Mouse (Mus musculus) left cerebral cortex, postnatal 10 days (tissue): ENCODE results near the gene BC048671. TPM values are rescaled to one million over a fixed set of nuclear protein-coding genes. Genes with fewer than 3 reads are reported as not detected.

Experiments used
- DNase-seq, 2 experiments: peaks; one replicate each; pipeline ENCODE4 v3.0.0; 2021 to 2022; ENCODE audit warnings: low spot score in 2 of 2, mixed read lengths in 1 of 2; ENCODE audit errors: extremely low spot score in 1 of 2
- intact Hi-C: fragments of 180-260 bp; cut with DNase I; formaldehyde crosslinking; loops from one replicate; pipeline ENCODE4 v1.15.1; 2025
- total RNA-seq, 2 experiments: library from RNA; stranded (reverse); gene quantifications; 2 replicates each; pipeline ENCODE4 v1.2.3; 2021

The BC048671 gene
- total RNA-seq, 2 experiments from 2014 or later, result not detected

- no peak for DNase-seq
- intact Hi-C loops, result no loop called here
Observed at GRCm38 (mm10) chr6:90342343-90342742, 41.3 kb downstream of the BC048671 start.

GRCm38 (mm10) chr6:90347183-90347582 lies 46.2 kb downstream of the BC048671 start:
- DNase-seq, result no peak
- intact Hi-C loops, result no loop called here

- intact Hi-C loops, result no loop called here
- DNase-seq, result no peak
Observed at GRCm38 (mm10) chr6:90348500-90348899, 47.5 kb downstream of the BC048671 start.

GRCm38 (mm10) chr6:90350011-90350410 lies 49.0 kb downstream of the BC048671 start:
- no peak for DNase-seq
- intact Hi-C loops, result no loop called here

Other genes with a start within 250 kb of the BC048671 start
- gene Vmn1r49, start 222.7 kb upstream of the BC048671 start, total RNA-seq, result not detected
- not detected for gene Vmn1r50, start 199.8 kb upstream of the BC048671 start, total RNA-seq
- not detected for gene Vmn1r51, start 178.6 kb upstream of the BC048671 start, total RNA-seq
- gene Vmn1r52, start 126.4 kb upstream of the BC048671 start, total RNA-seq, result not detected
- not detected for gene V1ra8, start 98.4 kb upstream of the BC048671 start, total RNA-seq
- not detected for gene Vmn1r53, start 76.8 kb upstream of the BC048671 start, total RNA-seq
- not detected for gene Vmn1r54, start 54.9 kb upstream of the BC048671 start, total RNA-seq
- gene Chst13, start 24.0 kb downstream of the BC048671 start, total RNA-seq, result not detected
- gene Uroc1, start 32.1 kb downstream of the BC048671 start, total RNA-seq, result not detected
- 10 to 100 TPM; 23.8 to 24.0 TPM for gene Zxdc, start 68.3 kb downstream of the BC048671 start, total RNA-seq
- 1 to 10 TPM; 4.9 to 6.5 TPM for gene Cfap100, start 127.6 kb downstream of the BC048671 start, total RNA-seq
- gene Klf15, start 161.4 kb downstream of the BC048671 start, total RNA-seq, result 10 to 100 TPM; 12.9 to 22.0 TPM
- 10 to 100 TPM; 44.5 to 57.4 TPM for gene Aldh1l1, start 185.2 kb downstream of the BC048671 start, total RNA-seq